Mouse (Mus musculus) stomach, postnatal 0 days (tissue): ENCODE measurements at regions not wholly inside any gene's neighbourhood (a gene's known extent, or its start where the extent isn't known, plus 50 kb on each side); places are given as distances from the start of the nearest gene placed in this dataset.

Source experiments
- ATAC-seq: fragments of 200-750 bp; cut with Nextera tagmentation; 2 replicates; pipeline ENCODE4 v1.8.0; 2017; ENCODE audit not compliant: low FRiP score, low TSS enrichment
- DNase-seq: peaks from one replicate; pipeline ENCODE4 v3.0.0-alpha.2; 2016; ENCODE audit warnings: low spot score
- H3K27ac ChIP-seq: fragments of 300-500 bp; sonication (generic); replicated peaks from 2 replicates; pipeline ENCODE4 v1.5.1; 2014; ENCODE audit warnings: mild to moderate bottlenecking, control low read depth
- H3K27me3 ChIP-seq: fragments of 300-500 bp; sonication (generic); 2 replicates; pipeline ENCODE4 v1.6.1; 2014; ENCODE audit warnings: low read length; ENCODE audit not compliant: control insufficient read depth, insufficient read depth
- H3K36me3 ChIP-seq: fragments of 300-500 bp; sonication (generic); 2 replicates; pipeline ENCODE4 v1.6.1; 2014; ENCODE audit warnings: low read length, mixed read lengths; ENCODE audit not compliant: control insufficient read depth, insufficient read depth
- H3K4me1 ChIP-seq: fragments of 300-500 bp; sonication (generic); replicated peaks from 2 replicates; pipeline ENCODE4 v1.6.1; 2014; ENCODE audit warnings: antibody characterized with exemption; ENCODE audit not compliant: control insufficient read depth, insufficient read depth
- H3K4me2 ChIP-seq: fragments of 300-500 bp; sonication (generic); replicated peaks from 2 replicates; pipeline ENCODE4 v1.6.1; 2014; ENCODE audit warnings: low read depth, mild to moderate bottlenecking, control low read depth, moderate library complexity
- H3K4me3 ChIP-seq: fragments of 300-500 bp; sonication (generic); 2 replicates; pipeline ENCODE4 v1.5.1; 2014; ENCODE audit warnings: low read depth, low read length, control low read depth
- H3K9ac ChIP-seq: fragments of 300-500 bp; sonication (generic); 2 replicates; pipeline ENCODE4 v1.6.1; 2014; ENCODE audit warnings: mild to moderate bottlenecking, low read length, control low read depth, mixed read lengths
- H3K9me3 ChIP-seq: fragments of 300-500 bp; sonication (generic); 2 replicates; pipeline ENCODE4 v1.6.1; 2016; ENCODE audit warnings: low read length; ENCODE audit not compliant: control insufficient read depth
- CTCF ChIP-seq: IDR thresholded peaks from 2 replicates; pipeline ENCODE4 v1.5.1; 2016; ENCODE audit warnings: antibody characterized with exemption, low read depth, mild to moderate bottlenecking, moderate library complexity
- EP300 ChIP-seq: optimal IDR thresholded peaks from 2 replicates; pipeline ENCODE3; 2016; ENCODE audit warnings: antibody characterized with exemption
- WGBS: fragments of 180-500 bp; shearing (Covaris S2); extraction: QIAGEN DNeasy Blood & Tissue Kit; methylation state at CpG from one replicate; pipeline ENCODE4 v1.1.7; 2014; 5-methylcytosine and 5-hydroxymethylcytosine counted together

DNA sequence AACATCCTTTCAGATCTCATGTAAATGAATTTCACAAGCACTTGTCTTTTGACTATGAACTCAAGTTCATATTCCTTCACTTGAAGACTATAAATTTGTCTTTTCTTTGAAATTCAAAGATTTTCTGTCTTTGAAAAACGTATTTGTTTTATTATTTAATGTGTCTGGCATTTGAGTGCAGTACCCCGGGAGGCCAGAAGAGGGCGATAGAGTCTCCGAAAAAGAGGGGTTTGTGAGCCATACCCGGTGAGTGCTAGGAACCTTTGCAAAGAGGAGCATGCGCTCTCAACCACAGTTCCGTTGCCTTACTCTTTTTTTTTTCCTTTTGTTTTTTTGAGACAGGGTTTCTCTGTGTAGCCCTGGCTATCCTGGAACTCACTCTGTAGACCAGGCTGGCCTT lies 177.6 kb upstream of the Gjb5 start:
- no peak overlapping the region for H3K4me2 ChIP-seq
- H3K9me3 ChIP-seq, result no peaks in the 10 kb centered on the region
- DNase-seq (no peak), ATAC-seq (no peak)
- no peak overlapping the region for H3K9ac ChIP-seq
- TF ChIP-seq CTCF, result peak; percentile 43
- no peak for TF ChIP-seq EP300
- 76% methylated on average over 7 of the region's 7 CpGs for WGBS
- no peak overlapping the region for H3K27ac ChIP-seq
- no peaks in the 10 kb centered on the region for H3K27me3 ChIP-seq
- no peaks in the 10 kb centered on the region for H3K36me3 ChIP-seq
- H3K4me1 ChIP-seq, result no peaks in the 10 kb centered on the region
- H3K4me3 ChIP-seq, result no peak overlapping the region

DNA sequence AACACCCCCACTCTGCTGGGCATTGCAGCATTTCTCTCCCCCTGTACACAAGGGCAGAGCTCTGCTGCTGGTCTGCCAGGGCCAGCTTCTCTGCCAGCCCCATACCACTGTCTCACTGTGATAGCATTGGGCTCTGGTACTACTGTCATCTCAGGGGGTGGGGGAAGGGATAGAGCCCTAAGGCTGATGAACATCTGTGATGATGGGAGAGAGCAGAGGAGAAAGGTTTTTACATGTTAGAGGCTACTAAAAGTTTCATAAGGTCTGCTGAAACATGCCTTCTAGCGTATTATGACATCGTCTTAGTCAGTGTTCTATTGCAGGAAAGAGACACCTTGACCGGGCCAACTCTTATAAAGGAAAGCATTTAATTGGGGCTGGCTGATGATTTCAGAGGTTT lies 176.4 kb upstream of the Gjb5 start:
- Histone ChIP-seq H3K9ac (no peak overlapping the region), H3K4me3 (no peak overlapping the region), H3K9me3 (no peaks in the 10 kb centered on the region), H3K27me3 (no peaks in the 10 kb centered on the region), H3K27ac (no peak overlapping the region), H3K36me3 (no peaks in the 10 kb centered on the region), H3K4me2 (no peak overlapping the region), H3K4me1 (no peaks in the 10 kb centered on the region)
- 89% methylated on average over 3 of the region's 3 CpGs for WGBS
- TF ChIP-seq EP300 (no peak), CTCF (no peak)
- no peak for ATAC-seq
- no peak for DNase-seq

DNA sequence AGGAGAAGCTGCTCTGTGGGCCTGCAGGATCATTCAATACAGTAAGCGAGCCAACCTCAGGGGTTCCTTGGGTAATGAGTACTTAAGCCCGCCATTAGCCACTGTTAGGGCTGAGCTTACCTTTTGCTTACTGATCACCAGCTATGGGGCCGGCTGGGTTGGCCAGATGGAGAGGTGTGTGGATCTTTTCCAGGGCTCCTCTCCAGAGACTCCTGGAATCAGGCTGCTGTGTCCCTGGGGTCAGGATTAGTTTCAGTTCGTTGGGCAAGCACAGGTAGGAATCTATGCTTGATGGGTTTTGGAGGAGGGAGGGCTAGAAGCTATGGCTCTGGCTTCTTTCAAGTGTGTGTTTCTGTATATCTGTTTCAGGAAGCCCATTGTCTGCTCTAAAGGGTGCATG lies 175.7 kb upstream of the Gjb5 start:
- TF ChIP-seq EP300 (no peak), CTCF (no peak)
- Histone ChIP-seq H3K9ac (no peak overlapping the region), H3K27me3 (no peaks in the 10 kb centered on the region), H3K4me1 (no peaks in the 10 kb centered on the region), H3K9me3 (no peaks in the 10 kb centered on the region), H3K4me2 (no peak overlapping the region), H3K36me3 (no peaks in the 10 kb centered on the region), H3K4me3 (no peak overlapping the region), H3K27ac (no peak overlapping the region)
- 72% methylated on average over 4 of the region's 4 CpGs for WGBS
- no peak for ATAC-seq
- DNase-seq, result no peak

DNA sequence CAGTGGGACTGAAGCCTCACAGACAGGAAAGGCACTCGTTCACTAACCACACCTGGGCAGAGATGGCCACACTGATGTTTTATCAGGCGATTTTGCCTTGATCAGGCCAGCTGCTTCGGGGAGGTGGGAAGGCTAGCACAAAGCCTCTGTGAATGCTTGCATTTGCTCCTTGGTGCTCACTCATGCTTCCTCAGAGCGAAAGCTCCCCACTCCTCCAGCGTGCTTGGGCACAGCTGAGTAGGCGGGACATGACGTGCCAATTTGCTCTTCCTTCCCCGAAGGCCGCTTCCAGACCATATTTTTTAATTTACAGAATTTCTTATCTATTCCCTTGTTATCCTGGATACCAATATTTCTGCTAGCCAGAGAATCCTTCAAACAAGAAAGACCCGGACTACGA lies 172.8 kb upstream of the Gjb5 start:
- 86% methylated on average over 11 of the region's 11 CpGs for WGBS
- H3K4me3 ChIP-seq, result no peak overlapping the region
- no peaks in the 10 kb centered on the region for H3K27me3 ChIP-seq
- ATAC-seq, result no peak
- no peak overlapping the region for H3K27ac ChIP-seq
- DNase-seq, result no peak
- no peaks in the 10 kb centered on the region for H3K4me1 ChIP-seq
- no peaks in the 10 kb centered on the region for H3K9me3 ChIP-seq
- no peak overlapping the region for H3K4me2 ChIP-seq
- no peak overlapping the region for H3K9ac ChIP-seq
- H3K36me3 ChIP-seq, result no peaks in the 10 kb centered on the region
- TF ChIP-seq EP300 (no peak), CTCF (no peak)

DNA sequence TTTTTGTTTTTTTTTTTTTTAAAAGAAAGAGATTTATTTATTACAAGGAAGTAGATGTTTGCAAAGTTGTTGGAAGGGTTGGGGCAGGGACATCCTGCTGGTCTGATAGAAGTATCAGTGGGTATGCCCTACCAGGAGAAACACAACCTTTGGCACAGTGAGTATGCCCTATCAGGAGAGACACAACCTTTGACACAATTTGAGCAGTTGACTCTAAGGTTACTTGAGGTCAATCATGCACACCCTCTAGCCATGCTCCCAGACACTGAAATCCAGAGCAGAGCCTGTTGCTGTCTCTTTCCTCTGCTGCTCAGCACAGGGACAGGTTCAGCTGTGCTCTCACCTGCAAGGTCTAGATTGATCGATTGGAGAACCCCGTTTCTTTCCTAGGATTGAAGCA lies 164.2 kb upstream of the Gjb5 start:
- no peaks in the 10 kb centered on the region for H3K9me3 ChIP-seq
- H3K4me3 ChIP-seq, result no peak overlapping the region
- no peaks in the 10 kb centered on the region for H3K27me3 ChIP-seq
- H3K36me3 ChIP-seq, result no peaks in the 10 kb centered on the region
- H3K9ac ChIP-seq, result no peak overlapping the region
- ATAC-seq (no peak), DNase-seq (no peak)
- no peaks in the 10 kb centered on the region for H3K4me1 ChIP-seq
- no peak overlapping the region for H3K4me2 ChIP-seq
- no peak overlapping the region for H3K27ac ChIP-seq
- 92% methylated on average over 2 of the region's 2 CpGs for WGBS
- no peak for TF ChIP-seq EP300
- no peak for TF ChIP-seq CTCF

DNA sequence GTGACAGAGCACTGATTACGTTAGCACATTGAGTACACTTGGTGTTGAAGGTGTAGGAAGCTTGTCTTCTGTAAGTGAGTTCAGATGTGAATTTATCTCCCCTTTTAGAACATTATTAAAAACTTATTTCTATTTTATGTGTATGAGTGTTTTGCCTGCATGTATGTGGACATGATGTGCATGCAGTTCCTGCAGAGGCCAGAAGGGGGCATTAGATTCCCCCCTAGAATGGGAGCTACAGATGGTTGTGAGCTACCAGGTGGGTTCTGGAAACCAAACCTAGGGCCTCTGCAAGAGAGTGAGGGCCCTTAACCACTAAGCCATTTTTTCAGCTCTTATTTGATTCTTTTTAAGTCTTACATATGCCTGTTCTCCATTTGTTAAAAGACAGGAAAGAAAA lies 160.0 kb upstream of the Gjb5 start:
- Histone ChIP-seq H3K9ac (no peak overlapping the region), H3K4me1 (no peaks in the 10 kb centered on the region), H3K36me3 (no peaks in the 10 kb centered on the region), H3K4me2 (no peak overlapping the region), H3K27ac (no peak overlapping the region), H3K27me3 (no peaks in the 10 kb centered on the region), H3K4me3 (no peak overlapping the region), H3K9me3 (no peaks in the 10 kb centered on the region)
- TF ChIP-seq CTCF, result peak; percentile 54
- TF ChIP-seq EP300, result no peak
- DNase-seq (no peak), ATAC-seq (no peak)
- 91% methylated on average over 1 of the region's 1 CpGs for WGBS

DNA sequence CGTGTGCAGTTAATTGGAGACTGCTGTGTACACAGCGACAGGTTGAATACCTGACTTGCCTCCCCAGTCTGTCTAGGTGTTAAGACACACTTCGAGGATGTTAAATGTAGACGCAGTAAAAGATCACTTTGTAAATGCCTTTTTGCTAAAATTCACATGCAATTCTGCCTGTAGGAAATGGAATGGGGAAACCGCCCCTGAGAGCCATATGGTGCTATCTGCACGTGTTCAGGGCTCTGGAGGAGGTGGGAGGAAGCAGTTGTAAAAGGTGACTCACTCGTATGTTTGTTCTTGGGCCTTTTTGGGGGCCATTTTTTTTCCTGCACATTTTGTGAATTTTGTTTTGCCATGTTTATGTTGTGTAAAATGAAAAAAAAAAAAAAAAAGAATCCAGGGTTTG lies 159.6 kb upstream of the Gjb5 start:
- DNase-seq (no peak), ATAC-seq (no peak)
- no peaks in the 10 kb centered on the region for H3K36me3 ChIP-seq
- H3K4me1 ChIP-seq, result no peaks in the 10 kb centered on the region
- no peak overlapping the region for H3K4me3 ChIP-seq
- no peak overlapping the region for H3K27ac ChIP-seq
- H3K9me3 ChIP-seq, result no peaks in the 10 kb centered on the region
- no peaks in the 10 kb centered on the region for H3K27me3 ChIP-seq
- WGBS, result 80% methylated on average over 7 of the region's 7 CpGs
- TF ChIP-seq CTCF (no peak), EP300 (no peak)
- H3K4me2 ChIP-seq, result no peak overlapping the region
- H3K9ac ChIP-seq, result no peak overlapping the region
